Mouse (Mus musculus) adrenal gland, postnatal 14 days (tissue): ENCODE measurements around the gene Arid1b. TPM values are rescaled to one million over a fixed set of nuclear protein-coding genes. Genes with fewer than 3 reads are reported as not detected.

Source experiments
- DNase-seq: peaks from one replicate; pipeline ENCODE4 v3.0.0; 2021; ENCODE audit warnings: mixed read lengths
- total RNA-seq: library from RNA; stranded (reverse); gene quantifications from 2 replicates; pipeline ENCODE4 v1.2.3, GENCODE M21; 2021

Gene Arid1b
- total RNA-seq, 1 experiment from 2014 or later: 70.0 TPM

DNA sequence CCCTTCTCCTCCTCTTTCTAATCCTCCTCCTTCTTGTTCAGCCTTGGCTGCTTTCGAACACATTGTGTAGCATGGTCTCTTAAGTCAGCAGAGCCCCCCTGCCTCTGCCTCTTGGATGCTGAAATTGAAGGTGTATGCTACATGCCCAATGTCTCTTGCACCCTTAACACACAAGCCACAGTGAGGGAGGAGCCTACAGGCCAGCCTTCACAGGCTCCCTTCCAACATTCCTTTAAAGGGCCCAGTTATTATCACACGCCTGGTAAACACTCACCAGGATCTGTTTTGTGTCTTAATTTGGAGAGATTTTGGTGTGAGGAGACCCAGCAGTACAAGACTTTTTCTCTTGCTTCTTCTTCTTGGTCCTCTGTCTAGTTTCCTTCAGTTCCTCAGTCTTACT is 122.9 kb downstream of the Arid1b start:
- DNase-seq: no peak

DNA sequence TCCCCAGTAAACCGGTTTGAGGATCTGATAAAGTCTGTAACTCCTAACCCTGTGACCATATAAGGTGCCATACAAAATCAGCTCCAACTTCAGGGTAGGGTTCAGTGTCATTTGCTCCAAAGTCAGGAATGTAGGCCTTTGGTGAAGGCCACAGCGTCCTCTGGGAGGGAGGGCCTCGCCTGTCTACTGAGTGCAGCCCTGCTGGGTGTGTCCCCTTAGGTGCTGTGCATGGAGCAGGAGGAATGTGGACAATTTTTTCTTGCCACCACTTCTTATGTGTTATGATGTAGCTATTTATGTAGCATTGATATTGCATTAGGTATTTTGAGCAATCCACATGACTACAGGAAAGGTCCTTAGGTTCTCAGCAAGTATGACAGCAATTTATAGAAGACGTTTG is 124.0 kb downstream of the Arid1b start:
- DNase-seq: no peak

DNA sequence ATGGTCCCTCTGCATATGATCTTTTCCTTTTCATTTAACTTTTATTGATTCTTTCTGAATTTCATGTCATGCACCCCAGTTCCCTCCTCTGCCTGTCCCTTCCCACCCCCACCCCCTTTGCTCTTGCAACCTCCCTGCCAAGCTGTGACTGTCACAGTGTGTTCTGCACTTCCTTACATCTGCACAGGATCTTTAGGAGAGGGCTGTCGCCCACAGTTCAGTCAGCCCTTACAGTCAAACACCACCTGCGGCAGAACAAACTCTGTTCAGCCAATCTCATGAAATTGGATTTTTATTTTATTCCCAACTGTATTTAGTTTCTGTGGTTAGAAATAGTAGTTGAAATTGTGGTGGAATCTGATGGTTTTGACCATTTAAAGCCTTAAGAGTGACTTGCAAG is 130.5 kb downstream of the Arid1b start:
- DNase-seq: no peak

DNA sequence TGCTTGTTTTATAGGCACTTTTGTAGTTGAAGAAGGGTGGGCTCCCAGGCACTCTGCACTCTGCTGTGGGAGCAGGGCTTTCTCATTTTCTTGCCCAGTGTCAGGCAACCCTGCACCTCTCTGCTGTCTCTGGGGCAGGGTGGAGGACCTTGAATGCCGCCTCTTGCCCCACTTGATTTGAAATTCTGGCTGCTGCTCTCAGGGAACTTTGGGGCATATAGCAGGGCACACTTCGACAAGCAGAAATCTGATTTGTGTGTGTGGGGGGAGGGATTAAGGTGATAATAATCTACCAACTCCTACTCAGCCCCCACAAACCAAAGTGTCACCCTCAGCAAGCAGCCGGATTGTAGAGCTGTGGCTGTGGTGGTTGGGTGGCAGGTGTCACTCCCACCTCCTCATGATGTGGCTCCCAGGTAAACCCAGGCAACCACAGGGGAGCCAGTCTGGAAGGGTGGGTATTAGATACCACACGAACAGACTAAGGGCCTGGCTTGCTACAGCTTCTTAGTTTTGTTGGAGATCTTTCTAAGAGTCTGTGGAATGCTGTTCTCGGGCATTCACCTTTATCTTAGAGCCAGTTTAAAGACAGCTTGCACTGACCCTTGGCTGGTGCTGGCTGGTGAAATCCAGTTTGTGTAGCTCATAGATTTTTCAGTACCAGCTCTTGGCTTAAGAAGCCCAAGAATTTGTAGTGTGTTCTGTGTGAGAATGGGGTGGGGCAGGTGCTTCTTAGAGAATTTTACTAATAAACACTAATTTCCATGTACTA is 131.1 kb downstream of the Arid1b start:
- DNase-seq: peak; percentile 51

DNA sequence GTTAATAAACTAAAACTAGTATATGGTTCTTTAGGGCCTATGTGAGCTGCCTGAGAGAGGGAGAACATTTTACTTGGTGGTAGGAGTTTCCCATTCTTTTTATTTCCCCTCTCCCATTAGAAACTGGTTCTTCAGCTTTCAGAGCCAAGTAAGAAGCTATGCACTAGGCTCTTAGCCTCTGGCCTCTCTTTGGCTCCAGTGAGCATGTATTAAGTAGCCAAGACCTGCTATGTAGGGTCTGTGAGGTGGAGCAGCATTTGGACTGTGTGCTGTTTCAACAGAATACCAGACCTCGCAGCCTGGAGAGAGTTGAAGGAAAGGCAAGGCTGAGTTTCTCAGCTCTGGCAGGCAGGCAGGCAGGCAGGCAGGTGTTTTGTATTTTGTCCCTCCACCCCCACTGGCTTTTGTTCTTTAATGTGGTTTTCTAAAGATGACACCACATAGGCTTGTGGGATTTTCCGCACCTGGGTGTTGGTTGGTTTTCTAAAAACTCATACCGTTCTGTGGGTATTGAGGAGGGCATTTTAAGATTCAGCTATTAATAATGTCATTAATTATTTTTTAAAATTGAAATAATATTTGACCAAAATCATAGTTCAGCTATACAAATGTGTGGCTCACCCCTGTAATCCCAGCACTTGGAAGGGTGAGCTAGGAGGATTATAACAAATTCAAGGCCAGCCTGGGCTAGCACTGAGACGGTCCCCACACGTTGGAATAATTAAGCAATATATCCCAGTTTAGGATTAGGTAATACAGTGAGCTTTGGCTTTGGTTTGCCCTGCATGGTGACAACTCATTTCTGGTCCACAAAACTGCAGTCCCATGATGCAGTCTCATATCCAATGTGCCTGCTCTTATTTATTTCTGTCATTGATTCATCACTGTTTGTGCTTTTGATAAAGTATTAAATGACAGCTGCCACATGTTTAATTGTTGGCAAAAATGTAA is 132.0 kb downstream of the Arid1b start:
- no peak for DNase-seq

DNA sequence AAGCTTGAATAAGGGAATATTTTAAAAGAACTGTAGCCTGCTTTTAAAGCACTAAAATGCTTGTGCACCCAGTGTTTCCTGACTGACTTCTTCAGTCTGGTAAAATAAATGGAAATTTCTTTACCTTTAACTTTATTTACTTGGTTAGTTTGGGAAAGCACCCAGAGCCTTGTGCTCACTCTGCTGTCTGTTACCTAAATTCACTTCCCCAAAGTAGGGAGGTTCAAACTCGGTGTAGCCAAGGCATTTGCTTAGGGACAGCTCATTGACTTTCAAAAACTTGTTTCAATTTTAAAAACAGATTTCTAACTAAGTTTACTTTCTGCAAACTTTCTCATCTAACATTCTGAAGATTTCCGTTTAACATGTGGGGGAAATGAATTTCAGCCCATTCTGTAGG is 135.5 kb downstream of the Arid1b start:
- DNase-seq: no peak

DNA sequence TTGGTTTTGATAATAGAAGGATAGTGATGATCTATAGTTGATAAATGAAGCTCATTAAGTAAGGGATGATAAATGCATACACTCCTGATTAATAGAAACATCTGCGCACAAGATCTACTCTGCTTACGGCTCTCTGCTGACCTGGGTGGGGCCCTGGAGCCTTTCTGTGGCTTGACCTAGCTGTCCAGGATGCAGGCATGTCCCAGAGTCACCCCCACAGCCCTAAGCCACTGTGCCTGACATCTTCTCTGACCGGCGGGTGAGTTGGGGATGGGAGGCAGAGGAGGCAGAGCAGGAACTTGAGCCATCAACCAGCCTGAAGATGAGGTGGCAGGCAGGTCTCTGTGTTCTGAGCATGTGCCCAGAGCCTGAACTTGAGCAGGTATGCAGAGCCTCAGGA is 136.0 kb downstream of the Arid1b start:
- DNase-seq: no peak

DNA sequence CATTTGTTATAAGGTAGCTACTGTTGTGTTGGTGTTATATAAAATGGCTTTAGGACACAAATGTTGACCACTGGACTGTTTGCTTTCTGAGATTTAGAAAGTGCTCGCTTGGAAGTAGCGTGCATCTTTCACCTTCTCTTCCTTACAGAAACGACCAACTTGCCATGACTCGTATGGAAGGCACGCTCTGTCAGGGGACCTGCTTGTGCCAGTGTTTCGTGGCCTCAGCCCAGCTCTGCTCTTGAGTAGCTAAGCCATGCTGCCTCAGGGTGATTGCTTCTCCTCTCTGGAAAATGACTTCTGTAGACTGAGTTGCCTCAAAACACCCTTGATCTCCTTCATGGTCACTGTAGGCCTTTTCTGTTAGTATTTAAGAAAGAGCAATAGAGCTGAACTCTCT is 137.6 kb downstream of the Arid1b start:
- DNase-seq: no peak

DNA sequence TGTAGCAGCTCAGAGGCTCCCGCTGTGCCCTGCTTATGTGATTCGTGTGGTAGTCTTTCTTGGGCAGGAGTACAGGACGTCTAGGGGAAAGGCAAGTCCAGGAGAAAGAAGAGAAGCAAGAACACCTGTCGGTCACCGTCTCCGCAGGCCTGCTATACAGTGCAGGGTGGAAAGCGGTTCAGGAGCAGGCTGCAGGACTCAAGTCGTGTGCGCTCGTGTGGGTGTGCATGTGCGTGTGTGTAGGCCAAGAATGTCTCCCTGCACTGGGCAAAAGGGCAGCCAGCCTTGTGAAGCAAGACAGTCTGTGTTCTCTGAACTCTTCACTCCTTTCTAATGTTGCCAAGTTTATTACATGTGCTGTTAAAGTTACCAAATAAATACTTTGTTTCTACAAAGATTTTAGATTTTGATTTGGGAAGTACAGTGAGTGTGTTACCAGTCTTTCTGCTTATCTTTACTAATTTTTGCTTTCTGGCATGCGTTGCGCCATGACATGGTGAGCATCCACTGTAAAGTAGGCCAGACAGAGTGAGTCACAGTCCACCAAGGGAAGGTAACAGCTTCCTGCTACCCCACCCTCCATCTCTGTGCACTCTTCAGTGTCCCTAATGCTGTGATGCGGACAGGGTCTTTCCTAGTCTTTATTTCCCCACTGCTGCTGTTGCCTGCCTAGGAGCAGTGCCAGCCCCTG is 138.3 kb downstream of the Arid1b start:
- peak; percentile 58 for DNase-seq

DNA sequence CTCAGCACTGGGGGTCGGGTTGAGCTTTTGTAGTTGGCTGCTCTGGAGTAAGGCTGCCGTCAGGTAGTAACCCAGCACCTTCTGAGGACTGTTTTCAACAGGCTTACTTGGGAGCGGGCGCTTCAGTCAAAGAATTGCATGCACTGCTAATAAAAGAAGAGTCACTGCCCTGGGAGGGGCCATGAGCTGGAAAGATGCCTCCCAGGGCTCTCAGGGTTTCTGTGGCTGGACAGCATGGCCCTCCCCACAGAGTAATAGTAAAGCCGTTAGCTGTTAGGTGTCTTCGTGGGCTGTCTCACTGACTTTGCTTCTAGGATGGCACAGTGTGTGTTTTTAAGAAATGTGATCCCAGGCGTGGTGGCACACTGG is 138.8 kb downstream of the Arid1b start:
- DNase-seq: no peak

DNA sequence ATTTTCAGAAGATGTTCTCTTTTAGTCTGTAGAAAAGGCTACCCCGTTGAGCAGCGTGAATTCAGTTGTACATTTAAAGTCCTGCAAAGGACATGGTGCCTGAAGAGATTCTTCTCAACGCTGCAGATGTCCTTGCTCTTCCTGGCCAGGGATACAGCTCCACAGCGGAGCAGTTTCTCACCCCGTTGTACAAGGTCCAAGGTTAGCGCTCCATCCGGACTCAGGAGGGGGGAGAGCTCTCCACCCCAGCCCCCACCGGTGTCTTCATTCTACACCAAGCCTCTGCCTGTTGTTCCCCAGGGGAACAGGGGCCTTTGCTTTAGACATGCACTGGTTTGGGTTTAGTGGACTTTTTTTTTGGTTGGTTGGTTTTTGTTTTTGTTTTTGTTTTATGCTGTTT is 139.7 kb downstream of the Arid1b start:
- DNase-seq: peak; percentile 80

DNA sequence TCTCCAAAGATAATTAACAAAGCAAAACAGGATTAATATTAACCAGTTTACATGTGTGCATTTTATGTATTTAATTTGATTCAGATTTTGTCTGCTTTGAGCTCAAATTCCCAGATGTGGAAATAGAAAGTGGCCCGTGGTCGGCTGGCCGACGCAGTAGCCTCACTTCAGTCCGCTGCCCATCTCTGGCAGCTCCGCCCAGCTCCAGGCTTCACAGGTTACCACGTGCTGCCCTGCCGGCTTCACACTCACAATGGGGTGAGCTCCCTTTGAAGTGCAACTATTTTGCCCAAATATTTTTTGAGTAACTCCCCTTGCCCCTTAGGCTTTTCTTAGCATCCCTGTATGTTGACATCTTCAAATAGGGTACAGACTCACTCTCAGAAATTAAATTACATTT is 140.1 kb downstream of the Arid1b start:
- DNase-seq: peak; percentile 40

DNA sequence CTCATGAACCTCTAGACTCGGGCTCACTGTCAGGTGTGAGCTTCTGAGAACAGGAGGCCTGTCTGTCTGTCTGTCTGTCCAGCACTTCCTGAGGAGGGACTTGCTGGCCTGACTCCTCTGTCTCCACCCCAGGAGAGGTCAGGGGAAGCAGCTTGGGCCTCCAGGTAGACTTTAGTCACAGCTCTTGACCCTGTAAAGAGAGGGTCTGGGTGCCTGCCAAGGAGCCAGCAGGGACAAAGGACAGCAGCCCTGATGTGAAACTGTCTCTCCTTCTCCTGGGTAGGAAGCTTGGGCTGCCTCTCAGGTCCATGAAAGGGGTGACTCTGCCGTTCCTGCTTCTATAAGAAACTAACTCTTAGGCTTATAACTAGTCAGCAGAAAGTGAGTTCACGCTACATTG is 143.8 kb downstream of the Arid1b start:
- DNase-seq: peak; percentile 69

DNA sequence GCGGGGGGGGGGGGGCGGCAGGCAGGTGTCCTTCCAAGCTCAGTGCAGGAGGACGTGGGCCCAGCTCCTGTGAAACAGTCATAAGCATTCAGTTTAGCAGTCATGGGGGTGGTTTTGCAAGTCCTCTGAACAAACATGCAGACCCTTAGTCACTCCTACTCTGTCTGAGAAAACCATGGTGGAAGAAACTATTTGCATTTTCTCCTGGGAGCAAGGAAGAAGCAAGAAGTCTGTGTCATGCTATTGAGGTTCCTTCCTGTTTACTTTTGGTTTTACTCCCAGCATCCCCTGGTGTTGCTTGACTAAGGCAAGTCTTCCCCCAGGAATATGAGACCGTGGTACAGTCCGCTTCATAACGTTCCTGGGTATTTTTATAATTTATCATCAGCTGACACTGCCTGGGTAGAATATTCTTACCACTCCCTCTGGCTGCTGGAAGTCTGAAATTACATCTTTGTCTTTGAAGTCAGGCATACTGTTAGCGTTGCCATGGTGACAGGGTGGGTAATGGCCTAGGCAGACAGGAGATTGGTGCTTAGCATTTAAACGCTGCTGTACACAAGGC is 144.6 kb downstream of the Arid1b start:
- peak; percentile 82 for DNase-seq

DNA sequence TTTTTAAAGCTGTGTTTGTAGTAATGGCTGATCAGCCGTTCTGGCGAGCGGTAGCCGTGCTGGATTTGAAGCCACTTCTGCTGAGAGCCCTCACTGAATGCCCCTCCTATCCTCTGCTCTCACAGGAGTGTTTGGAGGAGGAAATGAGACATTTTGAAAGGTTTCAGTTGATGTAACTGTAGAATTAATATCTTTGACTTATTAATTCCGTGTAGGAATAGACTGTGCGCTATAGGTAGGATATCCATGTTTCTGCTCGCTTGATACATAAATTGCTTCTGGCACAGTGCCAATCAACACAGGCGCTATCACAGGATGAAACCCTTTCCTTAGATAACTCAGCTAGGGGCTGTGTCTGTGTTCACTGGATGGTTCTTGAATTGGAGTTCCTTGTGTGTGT is 145.4 kb downstream of the Arid1b start:
- DNase-seq: no peak

DNA sequence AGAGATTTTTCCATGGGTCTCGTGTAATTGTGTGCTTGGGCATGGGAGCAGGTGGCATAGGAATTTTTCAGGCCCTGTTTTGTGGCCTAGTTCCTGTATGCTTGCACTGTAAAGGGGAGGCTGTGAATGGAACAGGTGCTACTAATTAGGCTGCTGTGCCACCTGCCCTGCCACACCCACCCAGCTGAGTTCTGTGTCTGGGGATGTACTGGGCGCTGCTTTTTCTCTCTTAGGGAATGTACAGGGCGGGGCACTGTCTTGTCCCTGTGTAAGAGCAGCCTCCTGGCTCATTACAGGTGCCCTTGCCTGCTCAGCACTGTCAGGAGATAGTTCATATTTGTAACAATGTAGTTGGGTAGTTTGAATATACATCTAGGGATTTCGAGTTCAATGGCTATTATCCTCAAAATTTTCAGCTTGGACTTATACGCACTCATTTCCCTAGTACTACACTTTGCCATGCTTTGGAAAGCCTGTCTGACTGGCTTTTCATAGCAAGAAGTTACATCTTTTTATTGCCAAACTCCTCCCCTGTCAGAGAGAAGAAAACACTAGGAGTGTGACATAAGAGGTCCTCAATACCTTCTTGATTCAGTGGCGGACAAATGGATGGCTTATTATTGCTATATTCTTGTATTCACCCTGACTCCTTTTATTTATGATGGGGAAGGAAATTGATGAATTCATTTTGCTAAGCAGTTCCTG is 149.8 kb downstream of the Arid1b start:
- no peak for DNase-seq

DNA sequence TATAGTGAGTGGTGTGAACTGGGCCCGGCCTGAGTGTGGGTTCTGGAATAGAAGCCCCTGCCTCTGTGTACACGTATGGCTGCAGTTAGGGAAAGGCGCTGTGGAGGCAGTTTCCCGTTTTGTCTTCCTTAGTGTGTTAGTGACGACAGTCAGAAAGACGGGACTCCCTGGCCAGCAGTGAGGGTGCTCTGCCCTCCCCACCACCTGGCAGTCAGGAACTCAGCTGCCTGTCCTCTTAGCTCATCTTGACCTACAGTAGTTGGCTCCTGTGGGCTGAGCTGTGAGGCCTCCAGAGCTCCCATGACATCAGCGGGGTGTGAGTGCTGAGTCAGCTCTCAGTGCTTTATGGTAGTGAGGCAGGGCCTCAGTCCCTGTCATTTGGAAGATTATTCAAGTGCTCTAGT is 156.5 kb downstream of the Arid1b start:
- DNase-seq: peak; percentile 68

DNA sequence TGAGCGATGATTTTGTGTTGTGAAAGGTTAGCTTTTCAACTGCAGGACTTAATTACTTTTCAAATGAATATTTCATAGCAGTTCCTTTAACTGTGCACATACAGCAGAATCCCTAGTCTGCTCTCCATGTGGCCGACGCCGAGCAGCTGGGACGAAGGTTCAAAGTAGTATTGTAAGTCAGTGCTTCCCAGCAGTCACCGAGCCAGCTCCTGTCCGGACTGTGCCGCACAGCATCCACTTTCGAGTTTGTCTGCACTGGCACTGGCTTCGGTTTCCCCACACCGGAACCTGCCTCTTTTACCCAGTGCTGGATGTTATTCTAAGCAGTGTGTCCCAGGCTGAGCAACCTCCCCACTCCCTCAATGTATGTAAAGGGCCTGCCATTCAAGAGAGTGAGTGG is 157.7 kb downstream of the Arid1b start:
- no peak for DNase-seq

DNA sequence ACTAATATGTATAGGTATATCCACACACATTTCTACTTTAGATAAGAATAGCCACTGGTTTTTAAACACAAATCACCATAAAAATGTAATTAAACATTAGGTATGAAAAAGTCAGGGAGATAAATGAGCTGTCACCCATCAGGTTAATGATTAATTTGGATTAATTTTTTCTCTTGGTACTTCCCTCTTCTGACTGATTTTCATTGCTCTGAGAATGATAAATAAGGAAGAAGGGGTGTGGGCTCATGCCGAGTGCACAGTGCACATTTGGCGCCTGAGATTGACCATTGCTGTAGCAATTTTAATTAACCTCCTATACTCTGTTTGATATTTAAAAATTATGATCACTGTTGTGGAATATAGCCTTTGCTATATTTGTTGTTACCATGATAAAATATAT is 159.3 kb downstream of the Arid1b start:
- no peak for DNase-seq

DNA sequence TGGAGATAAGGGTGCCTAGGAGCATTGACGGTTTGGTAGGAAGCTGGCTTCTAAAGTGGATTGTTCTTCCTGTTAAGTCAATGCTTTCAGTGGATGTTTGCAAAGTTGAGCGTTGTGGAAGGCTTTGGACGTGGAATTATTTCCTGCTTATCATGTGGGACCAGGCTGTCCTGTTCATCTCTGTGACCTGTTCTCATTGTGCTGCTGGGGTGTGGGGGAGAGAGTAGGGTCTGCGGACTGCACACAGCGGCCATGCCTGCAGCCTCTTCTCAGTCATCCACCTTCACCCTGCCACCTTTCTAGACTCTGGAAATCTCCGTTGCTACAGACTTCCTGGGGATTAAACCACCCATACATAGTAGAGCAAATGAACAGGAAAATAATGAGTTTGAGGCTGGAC is 160.2 kb downstream of the Arid1b start:
- DNase-seq: no peak

DNA sequence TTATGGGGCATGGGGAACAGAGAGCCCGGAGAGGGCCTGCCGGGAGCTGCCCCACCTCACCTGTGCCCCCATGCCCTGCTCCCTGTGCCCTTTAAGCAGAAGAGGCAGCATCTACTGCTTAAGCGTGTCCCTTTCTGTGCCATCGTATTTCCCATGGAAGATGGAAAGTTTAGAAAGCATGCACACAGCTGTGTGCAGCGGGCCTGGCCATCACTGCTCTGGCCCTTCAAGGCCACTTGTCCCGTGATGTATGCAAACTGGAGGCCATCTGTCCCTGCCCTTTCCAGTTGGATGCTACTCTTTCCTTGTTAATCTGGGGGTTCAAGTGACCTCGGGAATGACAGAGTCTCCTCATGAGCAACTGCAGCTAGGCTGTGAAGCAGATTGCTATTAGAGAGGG is 163.5 kb downstream of the Arid1b start:
- DNase-seq: peak; percentile 43

DNA sequence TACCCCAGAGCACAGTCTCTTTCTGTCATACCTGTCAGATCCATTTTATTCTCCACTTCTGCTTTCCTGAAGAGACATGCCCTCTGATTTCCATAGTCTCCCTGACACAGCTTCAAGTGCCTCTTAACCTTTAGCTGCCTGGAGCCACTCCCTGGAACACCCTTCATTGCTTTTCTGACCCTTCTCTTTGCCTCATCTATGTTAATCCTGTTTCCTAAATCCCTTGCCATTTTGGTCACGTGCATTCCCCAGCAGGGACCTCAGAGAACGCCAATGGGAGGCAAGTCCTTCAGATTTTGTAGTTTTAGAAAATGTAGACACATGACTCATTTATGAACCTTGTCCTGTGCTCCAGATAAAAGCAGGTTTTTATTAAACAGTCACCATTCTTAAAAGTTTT is 168.4 kb downstream of the Arid1b start:
- no peak for DNase-seq
